ENCODE assay signal across 11 mouse cellular contexts in the genomic region with DNA sequence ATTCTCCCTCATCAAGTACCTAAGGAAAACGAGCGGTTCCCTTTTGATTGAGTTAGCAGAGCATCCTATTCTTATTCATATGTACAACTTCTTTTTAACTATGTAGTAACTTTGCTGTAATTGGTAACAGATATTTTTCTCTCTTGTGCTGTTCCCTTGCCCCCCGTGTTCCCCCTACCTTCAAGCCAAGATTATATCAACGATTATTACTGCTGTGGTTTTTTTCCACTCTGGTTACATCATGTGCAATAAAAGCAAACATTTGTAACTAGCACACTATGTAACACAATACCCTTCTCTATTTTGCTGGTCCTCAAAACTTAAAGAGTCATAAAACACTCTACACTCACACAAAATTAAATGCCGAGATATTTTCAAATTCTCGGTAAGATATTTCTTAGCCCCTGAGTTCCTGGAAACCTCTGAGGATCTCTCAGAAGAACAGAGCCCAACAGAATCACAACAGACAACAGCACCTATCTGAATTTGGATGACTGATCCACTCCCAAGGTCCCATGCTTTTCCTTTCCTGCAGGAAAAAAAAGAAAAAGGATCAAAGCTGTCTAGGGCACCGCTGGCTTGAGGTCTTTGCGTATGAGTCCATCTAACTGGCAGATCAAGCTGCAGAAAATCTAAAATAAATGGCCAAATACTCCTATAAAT.
DNase-seq lines count a peak whose midpoint lies in the region; ATAC-seq and TF ChIP-seq lines count a peak whose summit lies in the region.
"Had no signal": no experiment of that assay in that cellular context is flagged by ENCODE, and none has a peak within 500 bp of the region (broad histone marks: within the 10 kb centered on the region; RNA-seq: fewer than 3 reads in every experiment).

No protein-coding gene starts in this region.

- peaks cover 40% of the 10 kb centered on the region for H3K4me1 ChIP-seq in forebrain, embryonic 15.5 days
- H3K4me1 ChIP-seq in forebrain, embryonic 14.5 days (ENCODE audit: control insufficient read depth, insufficient read depth, low read length): peaks cover 19% of the 10 kb centered on the region
- peaks cover 35% of the 10 kb centered on the region for H3K4me1 ChIP-seq in limb, embryonic 13.5 days

- H3K4me3 ChIP-seq in forebrain, embryonic 15.5 days: no peak overlapping the region
- no peak overlapping the region for H3K4me3 ChIP-seq in forebrain, embryonic 14.5 days (ENCODE audit: low read depth, low read length)
- peak overlapping the region; percentile 42 for H3K4me3 ChIP-seq in layer of hippocampus, adult 2 months
- no peak overlapping the region for H3K4me3 ChIP-seq in limb, embryonic 13.5 days

- ATAC-seq in forebrain, embryonic 15.5 days (replicated peaks): no peak
- ATAC-seq in forebrain, embryonic 14.5 days: no peak
- ATAC-seq in limb, embryonic 13.5 days (ENCODE audit: low FRiP score, low read depth): peak; percentile 85

- DNase-seq in forebrain, embryonic 14.5 days (ENCODE audit: low spot score): no peak
- DNase-seq in layer of hippocampus, adult 2 months (ENCODE audit: low spot score in 2 of 2): no peak
- DNase-seq in layer of hippocampus, adult 11-12 months (ENCODE audit: low spot score): no peak
- peak; percentile 81 for DNase-seq in NIH3T3 (ENCODE audit: low read depth)
- DNase-seq in heart, adult 8-10 months (ENCODE audit: low spot score): no peak
- no peak for DNase-seq in embryo, embryonic 9.5 days (ENCODE audit: extremely low spot score)
- DNase-seq: adrenal gland, postnatal 25 days; retina, postnatal 1 day had no signal

- H3K27ac ChIP-seq in forebrain, embryonic 15.5 days (replicated peaks): peak overlapping the region; percentile 75
- H3K27ac ChIP-seq in forebrain, embryonic 14.5 days (ENCODE audit: low read depth, low read length): no peak overlapping the region; the same call in 1 of the 2 replicates
- peak overlapping the region; percentile 64 for H3K27ac ChIP-seq in layer of hippocampus, adult 2 months
- H3K27ac ChIP-seq in limb, embryonic 13.5 days: peak overlapping the region; percentile 81

- H3K9me3 ChIP-seq in forebrain, embryonic 15.5 days: no peaks in the 10 kb centered on the region
- H3K9me3 ChIP-seq in forebrain, embryonic 14.5 days (replicated peaks; ENCODE audit: control insufficient read depth, low read length): no peaks in the 10 kb centered on the region
- no peaks in the 10 kb centered on the region for H3K9me3 ChIP-seq in limb, embryonic 13.5 days
- H3K9me3 ChIP-seq: G1E had no signal

- no peak overlapping the region for H3K9ac ChIP-seq in forebrain, embryonic 15.5 days (replicated peaks)
- H3K9ac ChIP-seq in forebrain, embryonic 14.5 days (ENCODE audit: low read length): no peak overlapping the region
- no peak overlapping the region; the same call in 1 of the 2 replicates for H3K9ac ChIP-seq in limb, embryonic 13.5 days

- no peaks in the 10 kb centered on the region for H3K36me3 ChIP-seq in forebrain, embryonic 15.5 days
- H3K36me3 ChIP-seq in forebrain, embryonic 14.5 days (ENCODE audit: control insufficient read depth, insufficient read depth, low read length): no peaks in the 10 kb centered on the region
- no peaks in the 10 kb centered on the region for H3K36me3 ChIP-seq in limb, embryonic 13.5 days

- 58% methylated on average over 8 of the region's 8 CpGs for WGBS in forebrain, embryonic 15.5 days
- WGBS in forebrain, embryonic 14.5 days: 68% methylated on average over 8 of the region's 8 CpGs
- WGBS in limb, embryonic 13.5 days: 16% methylated on average over 8 of the region's 8 CpGs

- peak overlapping the region; percentile 36 for H3K4me2 ChIP-seq in forebrain, embryonic 15.5 days (replicated peaks)
- no peak overlapping the region; the same call in 1 of the 2 replicates for H3K4me2 ChIP-seq in forebrain, embryonic 14.5 days (ENCODE audit: low read length)
- H3K4me2 ChIP-seq in limb, embryonic 13.5 days (replicated peaks): peak overlapping the region; percentile 51

- H3K27me3 ChIP-seq in forebrain, embryonic 15.5 days: no peaks in the 10 kb centered on the region
- no peaks in the 10 kb centered on the region for H3K27me3 ChIP-seq in forebrain, embryonic 14.5 days (replicated peaks; ENCODE audit: control insufficient read depth, insufficient read depth, low read length)
- no peaks in the 10 kb centered on the region for H3K27me3 ChIP-seq in limb, embryonic 13.5 days

- no peak for TF ChIP-seq CTCF in layer of hippocampus, adult 2 months (conservative IDR thresholded peaks at IDR 0.05)
